Mouse (Mus musculus): ENCODE results near the gene Ptrhd1.
"Not testable (repeated sequence)": the region's sequence is repeated elsewhere in the genome, so short reads cannot be mapped to it uniquely, and the experiment has no call there.

- TF ChIP-seq CTCF (IDR thresholded peaks at IDR 0.05; ENCODE audit: borderline replicate concordance, insufficient read depth, low read length); POLR2A (IDR thresholded peaks at IDR 0.05; ENCODE audit: low read depth, low read length): not testable (repeated sequence)
These were observed 6.5 kb downstream of the Ptrhd1 start for GRCm38 (mm10) chr12:4240281-4240680.

Measured in embryonic fibroblast, embryonic 13.5 days (primary cell).